Mouse (Mus musculus) leukemia stem cell, adult 10-12 weeks (primary cell): ENCODE measurements around the gene Fxyd6. TPM values are rescaled to one million over a fixed set of nuclear protein-coding genes. Genes with fewer than 3 reads are reported as not detected.

Experiments
- polyA plus RNA-seq: library from polyadenylated mRNA; stranded (reverse); fragments of >175 nt; gene quantifications from 2 replicates; pipeline ENCODE4 v1.2.3, GENCODE M21; 2012; ENCODE audit warnings: low replicate concordance

Fxyd6 gene
- polyA plus RNA-seq = 0.09 TPM in 1 of 2 replicates, not detected in the other

GRCm38 (mm10) chr9:45370117-45370561, at the start of gene Fxyd6:
Gene Fxyd6 (plus strand): TSS chr9:45370185.

GRCm38 (mm10) chr9:45399434-45399833, 29.4 kb downstream of the Fxyd6 start, which contains the start of gene Fxyd2:
Gene Fxyd2 (plus strand): TSS chr9:45399669.

GRCm38 (mm10) chr9:45426456-45426855, 56.5 kb downstream of the Fxyd6 start, which contains the start of gene Dscaml1:
Gene Dscaml1 (plus strand): TSS chr9:45426628.

Other genes starting within 250 kb of the Fxyd6 start
- gene Scn4b, start 231.8 kb upstream of the Fxyd6 start, polyA plus RNA-seq = 0.07 and 0.16 TPM in 2 replicates
- gene BC049352, start 188.2 kb upstream of the Fxyd6 start, polyA plus RNA-seq = not detected in 2 replicates
- gene Tmprss4, start 166.1 kb upstream of the Fxyd6 start, polyA plus RNA-seq = not detected in 2 replicates
- 2.4 and 3.0 TPM in 2 replicates for gene Il10ra, start 101.0 kb upstream of the Fxyd6 start, polyA plus RNA-seq
- not detected in 2 replicates for gene Tmprss13, start 51.1 kb upstream of the Fxyd6 start, polyA plus RNA-seq
- 2.9 TPM in 1 of 2 replicates, not detected in the other for gene Fxyd2, start 29.5 kb downstream of the Fxyd6 start, polyA plus RNA-seq
- 0.24 and 0.75 TPM in 2 replicates for gene Dscaml1, start 56.4 kb downstream of the Fxyd6 start, polyA plus RNA-seq